Mouse (Mus musculus) midbrain, postnatal 0 days (tissue): ENCODE results near the gene Cox7a2. TPM values are rescaled to one million over a fixed set of nuclear protein-coding genes. Genes with fewer than 3 reads are reported as not detected.

Experiments
- ATAC-seq: fragments of 200-750 bp; cut with Nextera tagmentation; 2 replicates; pipeline ENCODE4 v1.8.0; 2017; ENCODE audit warnings: moderate number of reproducible peaks, mild to moderate bottlenecking, moderate TSS enrichment, moderate library complexity; ENCODE audit not compliant: low FRiP score
- DNase-seq: peaks from one replicate; pipeline ENCODE4 v3.0.0-alpha.2; 2015; ENCODE audit warnings: low spot score
- H3K27ac ChIP-seq: fragments of 300-500 bp; sonication (generic); 2 replicates; pipeline ENCODE4 v1.5.1; 2014; ENCODE audit warnings: low read depth, mild to moderate bottlenecking, low read length, mixed read lengths
- H3K27me3 ChIP-seq: fragments of 300-500 bp; sonication (generic); 2 replicates; pipeline ENCODE4 v1.6.1; 2014; ENCODE audit warnings: low read length, control low read depth, mixed read lengths; ENCODE audit not compliant: insufficient read depth
- H3K36me3 ChIP-seq: fragments of 300-500 bp; sonication (generic); 2 replicates; pipeline ENCODE4 v1.6.1; 2014; ENCODE audit warnings: low read length, control low read depth, mixed read lengths; ENCODE audit not compliant: insufficient read depth
- H3K4me1 ChIP-seq: fragments of 300-500 bp; sonication (generic); 2 replicates; pipeline ENCODE4 v1.6.1; 2014; ENCODE audit warnings: mild to moderate bottlenecking, control low read depth, antibody characterized with exemption, low read length, mixed read lengths; ENCODE audit not compliant: insufficient read depth
- H3K4me2 ChIP-seq: fragments of 300-500 bp; sonication (generic); 2 replicates; pipeline ENCODE4 v1.6.1; 2014; ENCODE audit warnings: low read depth, mild to moderate bottlenecking, low read length, mixed read lengths; ENCODE audit not compliant: poor library complexity, severe bottlenecking
- H3K4me3 ChIP-seq: fragments of 300-500 bp; sonication (generic); 2 replicates; pipeline ENCODE4 v1.5.1; 2014; ENCODE audit warnings: low read depth, mild to moderate bottlenecking, low read length, moderate library complexity
- H3K9ac ChIP-seq: fragments of 300-500 bp; sonication (generic); replicated peaks from 2 replicates; pipeline ENCODE4 v1.6.1; 2014; ENCODE audit warnings: mild to moderate bottlenecking, low read length, moderate library complexity, mixed read lengths; ENCODE audit not compliant: poor library complexity, severe bottlenecking
- H3K9me3 ChIP-seq: fragments of 300-500 bp; sonication (generic); 2 replicates; pipeline ENCODE4 v1.6.1; 2016; ENCODE audit warnings: low read length, control low read depth
- CTCF ChIP-seq: IDR thresholded peaks from 2 replicates; pipeline ENCODE4 v1.5.1; 2016; ENCODE audit warnings: antibody characterized with exemption, mild to moderate bottlenecking
- WGBS: fragments of 180-500 bp; shearing (Covaris S2); extraction: QIAGEN DNeasy Blood & Tissue Kit; methylation state at CpG from one replicate; pipeline ENCODE4 v1.1.7; 2014; 5-methylcytosine and 5-hydroxymethylcytosine counted together
- polyA plus RNA-seq: library from polyadenylated mRNA; unstranded; fragments of >200 nt; fragmentation: Nextera tagmentation; extraction: Ambion mirVana; gene quantifications from 2 replicates; pipeline ENCODE4 v1.2.1, GENCODE M21; 2015
- total RNA-seq: library from RNA; depleted of rRNA; stranded (reverse); fragments of >200 nt; gene quantifications from 2 replicates; pipeline ENCODE4 v1.2.3, GENCODE M21; 2014

Cox7a2 gene
- total and polyA plus RNA-seq, 2 experiments from 2014 or later = 294 to 1,023 TPM

- no peak for DNase-seq
- WGBS = 90% methylated on average over 4 of the region's 4 CpGs
- no peak for TF ChIP-seq CTCF
Measured at GRCm38 (mm10) chr9:79755311-79755710, 4.4 kb downstream of the Cox7a2 start.

GRCm38 (mm10) chr9:79751846-79752245 lies 7.8 kb downstream of the Cox7a2 start:
- no peaks in the 10 kb centered on the region for H3K9me3 ChIP-seq
- H3K27ac ChIP-seq = no peak overlapping the region
- no peaks in the 10 kb centered on the region for H3K4me1 ChIP-seq
- WGBS = 82% methylated on average over 8 of the region's 8 CpGs
- no peaks in the 10 kb centered on the region for H3K27me3 ChIP-seq
- no peak for TF ChIP-seq CTCF
- H3K4me3 ChIP-seq = no peak overlapping the region
- DNase-seq (no peak), ATAC-seq (no peak)
- H3K9ac ChIP-seq = no peak overlapping the region
- H3K4me2 ChIP-seq = no peak overlapping the region
- H3K36me3 ChIP-seq = peaks cover 16% of the 10 kb centered on the region

More at GRCm38 (mm10) chr9:79755311-79755710, 4.4 kb downstream of the Cox7a2 start:
- Histone ChIP-seq H3K27ac (no peak overlapping the region), H3K4me2 (no peak overlapping the region), H3K9ac (no peak overlapping the region), H3K4me1 (peaks cover 4% of the 10 kb centered on the region; the same call in 1 of the 2 replicates), H3K9me3 (no peaks in the 10 kb centered on the region), H3K36me3 (peaks cover 16% of the 10 kb centered on the region), H3K4me3 (no peak overlapping the region), H3K27me3 (no peaks in the 10 kb centered on the region)
- ATAC-seq = no peak

GRCm38 (mm10) chr9:79750709-79751108 lies 9.0 kb downstream of the Cox7a2 start:
- TF ChIP-seq CTCF = no peak
- H3K4me3 ChIP-seq = no peak overlapping the region
- no peaks in the 10 kb centered on the region for H3K4me1 ChIP-seq
- 91% methylated on average over 7 of the region's 7 CpGs for WGBS
- H3K9me3 ChIP-seq = no peaks in the 10 kb centered on the region
- peaks cover 16% of the 10 kb centered on the region for H3K36me3 ChIP-seq
- DNase-seq (no peak), ATAC-seq (no peak)
- H3K27me3 ChIP-seq = no peaks in the 10 kb centered on the region
- no peak overlapping the region for H3K9ac ChIP-seq
- H3K4me2 ChIP-seq = no peak overlapping the region
- H3K27ac ChIP-seq = no peak overlapping the region

- Histone ChIP-seq H3K4me2 (no peak overlapping the region), H3K4me3 (no peak overlapping the region), H3K36me3 (no peaks in the 10 kb centered on the region; the same call in 1 of the 2 replicates), H3K9ac (no peak overlapping the region), H3K27me3 (no peaks in the 10 kb centered on the region), H3K4me1 (no peaks in the 10 kb centered on the region), H3K9me3 (no peaks in the 10 kb centered on the region), H3K27ac (no peak overlapping the region)
- no peak for DNase-seq
- no peak for ATAC-seq
- no peak for TF ChIP-seq CTCF
- 32% methylated on average over 4 of the region's 4 CpGs for WGBS
Measured at GRCm38 (mm10) chr9:79745036-79745435, 14.6 kb downstream of the Cox7a2 start.

GRCm38 (mm10) chr9:79735608-79736007 lies 24.1 kb downstream of the Cox7a2 start:
- no peak for TF ChIP-seq CTCF
- ATAC-seq = no peak
- H3K4me3 ChIP-seq = no peak overlapping the region
- H3K9me3 ChIP-seq = no peaks in the 10 kb centered on the region
- no peaks in the 10 kb centered on the region for H3K27me3 ChIP-seq
- no peak for DNase-seq
- H3K4me1 ChIP-seq = no peaks in the 10 kb centered on the region
- no peak overlapping the region for H3K9ac ChIP-seq
- no peak overlapping the region for H3K4me2 ChIP-seq
- 89% methylated on average over 6 of the region's 6 CpGs for WGBS
- H3K36me3 ChIP-seq = no peaks in the 10 kb centered on the region; the same call in 1 of the 2 replicates
- no peak overlapping the region for H3K27ac ChIP-seq

- WGBS = 84% methylated on average over 5 of the region's 5 CpGs
Measured at GRCm38 (mm10) chr9:79730301-79730700, 29.4 kb downstream of the Cox7a2 start.

More at GRCm38 (mm10) chr9:79730301-79730700, 29.4 kb downstream of the Cox7a2 start:
- H3K9me3 ChIP-seq = no peaks in the 10 kb centered on the region
- H3K4me1 ChIP-seq = no peaks in the 10 kb centered on the region
- no peak overlapping the region for H3K4me3 ChIP-seq
- no peak for ATAC-seq
- TF ChIP-seq CTCF = no peak
- H3K27ac ChIP-seq = no peak overlapping the region
- no peak overlapping the region for H3K4me2 ChIP-seq
- H3K36me3 ChIP-seq = no peaks in the 10 kb centered on the region
- no peaks in the 10 kb centered on the region for H3K27me3 ChIP-seq
- no peak for DNase-seq
- H3K9ac ChIP-seq = no peak overlapping the region
